Mouse (Mus musculus) limb, embryonic 15.5 days (tissue): ENCODE data around the gene Ppfibp1. TPM values are rescaled to one million over a fixed set of nuclear protein-coding genes. Genes with fewer than 3 reads are reported as not detected.

Source experiments
- ATAC-seq: fragments of 200-750 bp; cut with Nextera tagmentation; 2 replicates; pipeline ENCODE4 v1.8.0; 2017; ENCODE audit warnings: low read depth, moderate TSS enrichment; ENCODE audit not compliant: insufficient number of reproducible peaks, low FRiP score, low TSS enrichment
- H3K27ac ChIP-seq: fragments of 300-500 bp; sonication (generic); 2 replicates; pipeline ENCODE4 v1.5.1; 2015; ENCODE audit warnings: moderate library complexity, mild to moderate bottlenecking, inconsistent platforms
- H3K27me3 ChIP-seq: fragments of 300-500 bp; sonication (generic); 2 replicates; pipeline ENCODE4 v1.6.1; 2015; ENCODE audit warnings: inconsistent platforms
- H3K36me3 ChIP-seq: fragments of 300-500 bp; sonication (generic); 2 replicates; pipeline ENCODE4 v1.6.1; 2015; ENCODE audit warnings: inconsistent platforms
- H3K4me1 ChIP-seq: fragments of 300-500 bp; sonication (generic); 2 replicates; pipeline ENCODE4 v1.6.1; 2015; ENCODE audit warnings: inconsistent platforms
- H3K4me2 ChIP-seq: fragments of 300-500 bp; sonication (generic); 2 replicates; pipeline ENCODE4 v1.6.1; 2015; ENCODE audit warnings: mild to moderate bottlenecking, inconsistent platforms
- H3K4me3 ChIP-seq: fragments of 300-500 bp; sonication (generic); 2 replicates; pipeline ENCODE4 v1.5.1; 2015; ENCODE audit warnings: mild to moderate bottlenecking, inconsistent platforms
- H3K9ac ChIP-seq: fragments of 300-500 bp; sonication (generic); 2 replicates; pipeline ENCODE4 v1.6.1; 2015; ENCODE audit warnings: inconsistent platforms
- H3K9me3 ChIP-seq: fragments of 300-500 bp; sonication (generic); 2 replicates; pipeline ENCODE4 v1.6.1; 2016; ENCODE audit warnings: inconsistent platforms
- WGBS: fragments of 180-500 bp; shearing (Covaris S2); methylation state at CpG from one replicate; pipeline ENCODE4 v1.1.7; 2015; 5-methylcytosine and 5-hydroxymethylcytosine counted together
- polyA plus RNA-seq: library from polyadenylated mRNA; unstranded; fragments of >200 nt; fragmentation: Nextera tagmentation; extraction: Ambion mirVana; gene quantifications from 2 replicates; pipeline ENCODE4 v1.2.1, GENCODE M21; 2015

The Ppfibp1 gene
- polyA plus RNA-seq, 1 experiment from 2014 or later, result 63.5 TPM

DNA sequence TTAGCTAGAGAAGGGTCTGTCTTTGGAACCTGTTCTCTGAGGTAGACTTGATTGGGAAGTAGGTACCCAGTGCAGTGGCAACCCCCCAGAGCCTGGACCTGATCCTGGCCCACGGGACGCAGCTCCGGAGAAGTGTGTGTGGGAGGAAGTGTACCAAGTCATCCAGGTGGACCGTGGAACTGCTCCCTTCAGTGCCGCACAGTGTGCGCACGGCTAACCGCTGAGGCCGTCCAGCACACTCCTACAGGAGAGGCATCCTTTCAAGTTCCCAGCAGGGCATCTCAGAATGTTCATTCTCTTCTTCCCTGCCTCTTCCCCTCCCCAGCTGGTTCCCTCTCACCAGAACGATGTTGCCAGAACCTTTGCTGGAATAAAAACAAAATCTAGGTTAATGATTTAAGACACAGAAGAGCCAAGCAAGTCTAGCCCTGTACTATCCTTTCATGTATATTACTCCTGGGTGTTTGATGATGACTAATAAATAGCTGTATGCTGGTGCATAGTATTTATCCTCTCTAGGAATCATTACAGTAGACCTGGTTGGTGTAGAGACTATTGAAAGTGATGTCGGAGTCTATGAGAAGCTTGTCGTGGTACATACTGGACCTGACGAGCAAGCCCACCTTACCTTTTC lies 77.0 kb downstream of the Ppfibp1 start:
- Histone ChIP-seq H3K27me3 (no peaks in the 10 kb centered on the region), H3K4me1 (peaks cover 21% of the 10 kb centered on the region), H3K27ac (no peak overlapping the region), H3K4me2 (no peak overlapping the region), H3K9ac (no peak overlapping the region), H3K9me3 (no peaks in the 10 kb centered on the region), H3K4me3 (no peak overlapping the region), H3K36me3 (no peaks in the 10 kb centered on the region)
- 84% methylated on average over 13 of the region's 13 CpGs for WGBS
- ATAC-seq, result no peak

DNA sequence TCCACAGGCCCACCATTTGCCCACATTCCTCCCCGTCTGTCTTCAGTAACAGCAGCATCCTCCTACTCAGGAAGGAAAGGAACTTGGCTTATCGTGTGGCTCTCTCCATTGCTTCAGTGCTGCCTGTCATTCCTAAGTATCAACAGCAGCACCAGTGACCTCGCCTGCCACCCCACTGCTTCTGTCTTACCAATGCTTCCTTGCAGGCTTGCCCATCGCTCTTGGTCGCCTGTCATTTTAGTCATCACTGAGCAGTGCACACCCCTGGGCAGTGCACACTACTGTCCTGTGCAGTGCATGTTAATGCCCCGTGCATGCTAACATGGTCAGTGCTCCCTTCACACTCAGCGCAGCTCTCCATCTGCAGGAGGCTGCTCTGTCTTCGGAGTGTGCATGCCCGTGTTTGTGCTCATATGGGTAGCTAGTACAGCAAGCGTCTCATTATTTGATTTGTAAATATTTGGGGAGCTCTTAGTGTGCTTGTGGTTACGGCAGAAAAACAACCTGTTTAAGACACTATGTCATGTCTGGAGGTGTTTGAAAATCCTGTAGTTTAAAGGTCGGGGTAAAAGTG lies 78.2 kb downstream of the Ppfibp1 start:
- WGBS, result 67% methylated on average over 12 of the region's 12 CpGs
- ATAC-seq, result no peak
- H3K36me3 ChIP-seq, result no peaks in the 10 kb centered on the region

DNA sequence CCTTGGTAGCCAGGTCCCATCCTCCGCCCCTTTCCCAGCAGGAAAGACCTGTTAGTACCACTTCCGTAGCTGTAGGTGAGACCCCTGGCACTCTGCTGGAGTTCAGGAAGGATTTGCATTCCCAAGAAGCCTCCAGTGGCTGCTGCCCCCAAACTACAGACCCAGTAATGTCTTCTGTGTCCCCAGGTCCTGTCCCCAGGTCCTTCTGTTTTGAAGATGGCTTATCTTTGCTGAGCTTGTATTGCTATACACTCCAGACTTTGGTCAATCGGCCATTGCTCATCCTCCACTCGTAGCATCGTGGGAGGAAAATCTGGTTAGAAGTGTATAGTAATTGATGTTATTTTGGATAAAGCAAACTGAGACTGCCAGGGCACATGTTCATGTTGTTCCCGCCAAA lies 79.5 kb downstream of the Ppfibp1 start:
- H3K4me3 ChIP-seq, result no peak overlapping the region
- WGBS, result 68% methylated on average over 6 of the region's 6 CpGs
- no peaks in the 10 kb centered on the region for H3K36me3 ChIP-seq
- no peaks in the 10 kb centered on the region for H3K27me3 ChIP-seq
- no peak overlapping the region for H3K4me2 ChIP-seq
- H3K4me1 ChIP-seq, result peaks cover 16% of the 10 kb centered on the region; the same call in 1 of the 2 replicates
- no peak overlapping the region for H3K27ac ChIP-seq
- H3K9ac ChIP-seq, result no peak overlapping the region
- no peak for ATAC-seq
- H3K9me3 ChIP-seq, result no peaks in the 10 kb centered on the region

More for the DNA sequence above, 78.2 kb downstream of the Ppfibp1 start:
- H3K27ac ChIP-seq, result no peak overlapping the region
- H3K9me3 ChIP-seq, result no peaks in the 10 kb centered on the region
- H3K4me3 ChIP-seq, result no peak overlapping the region
- H3K4me1 ChIP-seq, result peaks cover 17% of the 10 kb centered on the region; the same call in 1 of the 2 replicates
- no peak overlapping the region for H3K9ac ChIP-seq
- H3K4me2 ChIP-seq, result no peak overlapping the region
- no peaks in the 10 kb centered on the region for H3K27me3 ChIP-seq

DNA sequence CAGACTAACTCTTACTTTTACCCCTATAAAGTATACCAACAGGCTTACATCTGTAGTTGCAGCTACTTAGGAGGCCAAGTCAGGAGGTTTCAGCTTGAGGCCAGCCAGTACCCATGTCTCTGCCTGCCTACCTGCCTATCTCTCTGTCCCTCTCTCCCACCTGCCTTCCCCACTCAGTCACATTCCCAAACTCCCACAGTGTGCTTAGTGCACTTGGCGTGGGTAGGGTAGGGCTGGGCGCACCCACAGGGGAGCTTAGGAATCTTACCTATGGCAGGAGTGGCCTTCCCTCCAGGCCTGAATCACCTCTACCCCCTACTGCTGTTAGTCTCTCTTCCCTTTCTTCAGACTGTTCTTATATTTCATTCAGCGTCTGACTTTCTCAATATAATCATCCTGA lies 82.5 kb downstream of the Ppfibp1 start:
- Histone ChIP-seq H3K27ac (no peak overlapping the region), H3K27me3 (no peaks in the 10 kb centered on the region), H3K9ac (no peak overlapping the region), H3K4me2 (no peak overlapping the region), H3K9me3 (no peaks in the 10 kb centered on the region), H3K36me3 (no peaks in the 10 kb centered on the region), H3K4me3 (no peak overlapping the region), H3K4me1 (peaks cover 17% of the 10 kb centered on the region; the same call in 1 of the 2 replicates)
- no peak for ATAC-seq
- 65% methylated on average over 3 of the region's 3 CpGs for WGBS

DNA sequence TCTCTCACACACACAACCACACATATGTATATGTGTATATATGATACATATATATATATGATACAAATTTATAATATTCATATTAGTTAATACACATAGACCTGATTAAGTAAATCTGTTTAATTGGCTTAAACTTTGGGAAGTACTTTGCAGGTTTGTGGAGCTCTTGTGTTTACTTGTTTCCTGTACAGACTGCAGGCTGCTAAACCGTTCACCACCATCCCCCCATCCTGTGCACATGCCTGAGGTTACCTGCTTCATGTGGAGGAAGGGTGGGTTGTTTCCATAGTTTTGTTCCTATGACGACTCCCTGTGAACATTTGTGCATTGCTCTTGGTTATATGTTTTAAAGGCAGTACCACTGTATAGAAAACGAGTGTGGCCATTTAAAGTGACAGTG lies 83.1 kb downstream of the Ppfibp1 start:
- Histone ChIP-seq H3K4me2 (no peak overlapping the region), H3K27ac (no peak overlapping the region), H3K9me3 (no peaks in the 10 kb centered on the region), H3K27me3 (no peaks in the 10 kb centered on the region), H3K4me3 (no peak overlapping the region), H3K9ac (no peak overlapping the region), H3K4me1 (peaks cover 12% of the 10 kb centered on the region; the same call in 1 of the 2 replicates), H3K36me3 (peaks cover under 1% of the 10 kb centered on the region; the same call in 1 of the 2 replicates)
- WGBS, result 31% methylated on average over 3 of the region's 3 CpGs
- ATAC-seq, result no peak

DNA sequence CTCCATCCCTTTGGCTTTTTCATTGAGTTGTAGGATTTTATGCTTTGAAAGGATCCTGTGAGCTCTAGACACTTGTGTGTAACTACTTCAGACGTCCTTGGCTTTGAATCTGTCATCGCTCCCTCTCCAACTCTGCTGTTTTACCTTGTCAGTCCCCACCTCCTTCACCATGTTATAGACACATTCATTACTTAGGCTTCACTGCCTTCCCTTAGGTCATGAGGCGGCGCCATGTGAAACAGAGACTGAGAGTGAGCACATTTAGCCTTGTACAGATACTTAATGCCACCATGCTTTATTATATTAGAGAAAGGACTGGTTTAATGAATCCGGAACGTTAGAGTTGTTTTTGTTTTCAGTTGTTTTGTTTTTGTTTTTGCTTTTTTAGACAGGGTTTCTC lies 83.7 kb downstream of the Ppfibp1 start:
- peaks cover 12% of the 10 kb centered on the region; the same call in 1 of the 2 replicates for H3K4me1 ChIP-seq
- H3K9ac ChIP-seq, result no peak overlapping the region
- H3K4me2 ChIP-seq, result no peak overlapping the region
- H3K4me3 ChIP-seq, result no peak overlapping the region
- no peaks in the 10 kb centered on the region for H3K27me3 ChIP-seq
- H3K9me3 ChIP-seq, result no peaks in the 10 kb centered on the region
- no peak for ATAC-seq
- no peak overlapping the region for H3K27ac ChIP-seq
- peaks cover 7% of the 10 kb centered on the region; the same call in 1 of the 2 replicates for H3K36me3 ChIP-seq
- 68% methylated on average over 6 of the region's 6 CpGs for WGBS

DNA sequence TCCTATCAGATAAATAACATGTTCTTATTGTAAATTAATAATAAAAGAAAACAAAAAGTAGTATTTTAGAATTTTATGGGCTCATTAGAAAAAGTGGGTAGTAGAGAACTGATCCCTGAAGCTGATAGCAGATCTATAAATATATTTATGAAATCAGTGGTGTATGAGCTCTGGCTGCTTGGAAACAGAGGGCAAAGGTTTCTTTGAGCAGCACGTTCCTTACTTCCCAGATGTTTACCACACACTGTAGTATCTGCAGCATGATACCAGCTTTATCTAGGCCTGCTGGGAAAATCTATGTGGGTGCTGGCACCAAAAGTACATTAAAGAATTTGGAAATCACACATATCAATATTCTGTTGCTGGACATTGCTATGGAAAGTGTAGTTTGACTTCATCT lies 84.5 kb downstream of the Ppfibp1 start:
- H3K4me1 ChIP-seq, result peaks cover 12% of the 10 kb centered on the region; the same call in 1 of the 2 replicates
- no peak for ATAC-seq
- no peak overlapping the region for H3K4me3 ChIP-seq
- peaks cover 10% of the 10 kb centered on the region; the same call in 1 of the 2 replicates for H3K36me3 ChIP-seq
- H3K27me3 ChIP-seq, result no peaks in the 10 kb centered on the region
- no peak overlapping the region for H3K4me2 ChIP-seq
- 52% methylated on average over 1 of the region's 1 CpGs for WGBS
- no peaks in the 10 kb centered on the region for H3K9me3 ChIP-seq
- no peak overlapping the region for H3K9ac ChIP-seq
- H3K27ac ChIP-seq, result no peak overlapping the region

DNA sequence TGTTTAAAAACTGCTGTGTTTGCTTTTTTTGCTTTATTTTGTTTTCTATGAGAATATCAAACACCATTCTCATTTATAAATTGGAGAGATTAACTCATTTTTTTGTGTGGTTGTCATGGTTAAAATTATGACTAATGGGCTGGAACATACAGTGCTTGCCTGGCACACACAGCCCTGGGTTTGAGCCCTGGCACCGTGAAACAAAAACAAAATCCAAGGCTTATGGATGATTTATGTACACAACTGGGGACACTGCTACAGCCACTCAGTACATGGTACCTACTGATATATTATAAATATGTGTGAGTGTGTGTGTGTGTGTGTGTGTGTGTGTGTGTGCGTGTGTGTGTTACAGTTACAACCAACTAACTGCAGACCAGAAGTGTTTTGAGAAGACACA lies 85.1 kb downstream of the Ppfibp1 start:
- H3K4me3 ChIP-seq, result no peak overlapping the region
- WGBS, result 68% methylated on average over 2 of the region's 2 CpGs
- no peak overlapping the region for H3K27ac ChIP-seq
- H3K4me1 ChIP-seq, result peaks cover 12% of the 10 kb centered on the region; the same call in 1 of the 2 replicates
- peaks cover 12% of the 10 kb centered on the region; the same call in 1 of the 2 replicates for H3K36me3 ChIP-seq
- no peak for ATAC-seq
- H3K9me3 ChIP-seq, result no peaks in the 10 kb centered on the region
- H3K4me2 ChIP-seq, result no peak overlapping the region
- no peak overlapping the region for H3K9ac ChIP-seq
- no peaks in the 10 kb centered on the region for H3K27me3 ChIP-seq

DNA sequence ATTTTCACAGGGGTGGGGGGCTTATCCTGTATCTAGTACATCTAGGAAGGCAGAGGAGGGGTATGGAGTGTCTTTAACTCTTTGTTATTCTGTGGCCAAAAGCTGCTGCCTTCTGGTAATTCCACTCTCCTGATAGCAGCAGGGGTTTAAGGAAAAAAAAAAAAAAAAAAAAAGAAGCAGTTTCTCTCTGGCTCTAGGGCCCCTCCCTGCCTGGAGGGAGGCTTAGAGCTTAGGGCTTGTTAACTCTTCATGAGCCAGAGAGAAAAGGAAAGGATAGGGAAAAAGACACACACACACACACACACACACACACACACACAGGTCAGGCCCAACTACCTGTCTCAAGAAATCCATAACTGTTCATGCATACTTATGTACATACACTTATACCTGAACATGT lies 85.5 kb downstream of the Ppfibp1 start:
- H3K27ac ChIP-seq, result no peak overlapping the region
- no peak overlapping the region for H3K4me2 ChIP-seq
- no peak overlapping the region for H3K4me3 ChIP-seq
- H3K9me3 ChIP-seq, result no peaks in the 10 kb centered on the region
- H3K27me3 ChIP-seq, result no peaks in the 10 kb centered on the region
- H3K9ac ChIP-seq, result no peak overlapping the region
- ATAC-seq, result no peak
- peaks cover 15% of the 10 kb centered on the region; the same call in 1 of the 2 replicates for H3K4me1 ChIP-seq
- H3K36me3 ChIP-seq, result peaks cover 12% of the 10 kb centered on the region; the same call in 1 of the 2 replicates

DNA sequence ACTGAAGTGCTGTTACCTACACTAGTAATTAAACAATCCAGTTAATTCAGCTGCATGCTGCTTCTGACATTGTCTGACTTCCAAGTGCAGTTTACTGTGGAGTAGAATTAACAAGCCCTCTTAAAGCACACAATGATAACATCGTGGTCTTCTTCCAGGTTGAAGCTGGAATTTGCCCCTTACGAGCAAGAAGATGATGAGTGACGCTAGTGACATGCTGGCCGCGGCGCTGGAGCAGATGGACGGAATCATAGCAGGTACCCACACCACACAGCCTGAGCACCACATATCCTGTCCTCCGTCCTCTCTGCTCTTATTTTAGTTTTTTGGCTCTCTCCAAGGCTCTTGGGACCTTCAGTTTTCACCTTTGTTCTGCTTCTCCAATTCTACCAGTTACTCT lies 88.2 kb downstream of the Ppfibp1 start:
- Histone ChIP-seq H3K4me2 (no peak overlapping the region), H3K27me3 (no peaks in the 10 kb centered on the region), H3K4me1 (peaks cover 25% of the 10 kb centered on the region), H3K9me3 (no peaks in the 10 kb centered on the region), H3K27ac (no peak overlapping the region), H3K4me3 (no peak overlapping the region), H3K36me3 (peaks cover 12% of the 10 kb centered on the region; the same call in 1 of the 2 replicates), H3K9ac (no peak overlapping the region)
- WGBS, result 86% methylated on average over 8 of the region's 8 CpGs
- no peak for ATAC-seq

DNA sequence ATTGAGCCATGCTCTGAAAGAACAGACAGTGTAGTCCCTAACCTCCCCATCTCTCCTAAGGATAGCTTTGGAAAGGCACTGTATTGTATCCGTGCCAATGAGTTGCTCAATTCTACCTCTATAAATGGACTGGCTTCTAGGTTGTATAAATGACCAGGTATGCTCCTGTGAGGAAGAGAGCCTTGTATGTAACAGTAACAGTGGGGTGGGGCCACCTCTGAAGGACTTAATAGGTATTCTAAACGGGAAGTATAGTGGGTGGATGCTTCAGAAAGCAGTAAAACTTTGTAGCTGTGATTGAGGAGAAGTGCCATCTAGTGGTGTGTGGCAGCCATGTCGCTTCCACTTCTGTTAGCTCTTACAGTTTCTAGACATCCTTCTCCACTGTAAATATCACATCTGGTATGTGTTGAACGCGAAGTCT lies 90.4 kb downstream of the Ppfibp1 start:
- ATAC-seq, result no peak
- H3K9ac ChIP-seq, result no peak overlapping the region

DNA sequence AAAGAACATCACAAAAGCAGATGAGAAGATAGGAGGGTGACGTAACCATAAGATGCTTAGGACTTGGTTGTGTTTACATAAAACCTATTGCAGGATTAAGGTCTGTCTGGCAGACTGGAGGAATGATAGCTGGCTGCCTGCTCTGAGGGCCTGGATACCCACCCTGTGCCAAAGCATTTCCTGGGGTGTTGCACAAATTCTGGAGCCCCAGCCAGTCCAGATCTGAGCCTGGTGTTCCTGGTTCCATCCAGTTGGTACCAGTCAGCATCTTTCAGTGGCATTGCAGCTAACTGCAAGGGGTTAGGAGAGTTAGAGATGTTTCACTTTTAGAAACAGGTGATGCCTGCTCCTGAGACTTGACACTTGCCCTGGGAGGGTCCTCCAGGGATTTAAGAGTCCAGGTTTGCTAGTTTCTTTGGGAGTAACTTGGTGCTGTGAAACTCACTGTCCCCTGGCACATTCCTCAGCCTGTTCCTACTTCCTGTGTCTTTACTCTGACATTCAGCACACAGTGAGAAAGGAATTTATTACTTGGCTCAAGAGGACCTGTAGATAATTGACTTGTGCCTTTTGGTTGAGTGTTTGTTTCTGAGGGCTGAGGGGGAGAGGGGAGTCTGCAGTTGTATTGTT lies 90.9 kb downstream of the Ppfibp1 start:
- Histone ChIP-seq H3K36me3 (peaks cover 12% of the 10 kb centered on the region), H3K4me1 (peaks cover 18% of the 10 kb centered on the region), H3K27ac (peak overlapping the region; percentile 62), H3K4me3 (no peak overlapping the region), H3K9ac (no peak overlapping the region), H3K9me3 (no peaks in the 10 kb centered on the region), H3K4me2 (no peak overlapping the region), H3K27me3 (no peaks in the 10 kb centered on the region)
- ATAC-seq, result no peak; the same call in 1 of the 2 replicates
- WGBS, result 45% methylated on average over 1 of the region's 1 CpGs

More for the DNA sequence above, 90.4 kb downstream of the Ppfibp1 start:
- Histone ChIP-seq H3K4me2 (no peak overlapping the region), H3K27ac (no peak overlapping the region), H3K4me3 (no peak overlapping the region), H3K36me3 (peaks cover 12% of the 10 kb centered on the region), H3K4me1 (peaks cover 18% of the 10 kb centered on the region), H3K27me3 (no peaks in the 10 kb centered on the region), H3K9me3 (no peaks in the 10 kb centered on the region)
- 37% methylated on average over 5 of the region's 5 CpGs for WGBS
